Mouse (Mus musculus): ENCODE data around the gene Birc6.

DNA sequence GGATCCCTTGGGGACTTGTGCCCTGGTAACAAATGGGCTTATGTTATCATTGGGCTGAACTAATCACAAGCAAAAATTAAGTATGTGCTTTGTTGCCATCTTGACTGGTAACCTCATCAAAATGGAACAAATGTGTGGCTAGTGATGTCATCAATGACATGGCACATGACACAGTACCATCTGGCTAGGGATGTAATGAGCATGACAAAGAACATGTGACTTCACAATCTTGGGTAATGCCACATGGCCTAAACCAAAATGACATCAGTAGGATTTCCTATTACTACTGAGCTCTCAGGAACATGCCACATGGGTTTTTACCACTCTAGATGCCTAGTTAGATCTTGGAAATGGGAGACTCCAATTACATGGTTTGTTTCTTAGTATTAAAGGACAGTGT is 27.0 kb upstream of the Birc6 start:
- TF ChIP-seq POLR2A (IDR thresholded peaks at IDR 0.05; ENCODE audit: low read depth, low read length) (no peak), CTCF (IDR thresholded peaks at IDR 0.05; ENCODE audit: extremely low read depth, insufficient read length, insufficient replicate concordance, low read depth, low read length) (no peak)
